Mouse (Mus musculus): ENCODE measurements at regions not wholly inside any gene's neighbourhood (a gene's known extent, or its start where the extent isn't known, plus 50 kb on each side); places are given as distances from the start of the nearest gene placed in this dataset.

- DNase-seq (ENCODE audit: low spot score) (no peak), ATAC-seq (ENCODE audit: low FRiP score) (no peak)
- Histone ChIP-seq H3K4me3 (replicated peaks; ENCODE audit: low read length) (no peak overlapping the region), H3K4me2 (replicated peaks) (no peak overlapping the region), H3K9me3 (ENCODE audit: control insufficient read depth, low read length) (no peaks in the 10 kb centered on the region), H3K27ac (no peak overlapping the region), H3K9ac (no peak overlapping the region), H3K36me3 (replicated peaks; ENCODE audit: control insufficient read depth, insufficient read depth) (no peaks in the 10 kb centered on the region), H3K27me3 (ENCODE audit: control insufficient read depth, insufficient read depth, low read length) (no peaks in the 10 kb centered on the region), H3K4me1 (replicated peaks; ENCODE audit: control insufficient read depth, insufficient read depth, low read length) (no peaks in the 10 kb centered on the region)
- 88% methylated on average over 2 of the region's 2 CpGs for WGBS
Measured at GRCm38 (mm10) chr16:84421650-84422049, 93.3 kb upstream of the A730009L09Rik start.

GRCm38 (mm10) chr16:84426990-84427540 is 87.9 kb upstream of the A730009L09Rik start:
- Histone ChIP-seq H3K9ac (no peak overlapping the region), H3K4me3 (replicated peaks; ENCODE audit: low read length) (no peak overlapping the region), H3K4me2 (replicated peaks) (no peak overlapping the region), H3K9me3 (ENCODE audit: control insufficient read depth, low read length) (no peaks in the 10 kb centered on the region), H3K27ac (no peak overlapping the region), H3K36me3 (replicated peaks; ENCODE audit: control insufficient read depth, insufficient read depth) (no peaks in the 10 kb centered on the region), H3K27me3 (ENCODE audit: control insufficient read depth, insufficient read depth, low read length) (no peaks in the 10 kb centered on the region), H3K4me1 (replicated peaks; ENCODE audit: control insufficient read depth, insufficient read depth, low read length) (no peaks in the 10 kb centered on the region)
- WGBS: 77% methylated on average over 7 of the region's 7 CpGs
- DNase-seq (ENCODE audit: low spot score): no peak
- no peak for ATAC-seq (ENCODE audit: low FRiP score)

- H3K4me2 ChIP-seq (replicated peaks): no peak overlapping the region
- no peak for ATAC-seq (ENCODE audit: low FRiP score)
- no peak overlapping the region for H3K4me3 ChIP-seq (replicated peaks; ENCODE audit: low read length)
- H3K9me3 ChIP-seq (ENCODE audit: control insufficient read depth, low read length): no peaks in the 10 kb centered on the region
- H3K27me3 ChIP-seq (ENCODE audit: control insufficient read depth, insufficient read depth, low read length): no peaks in the 10 kb centered on the region
- WGBS: 93% methylated on average over 2 of the region's 2 CpGs
- no peak overlapping the region for H3K9ac ChIP-seq
- H3K36me3 ChIP-seq (replicated peaks; ENCODE audit: control insufficient read depth, insufficient read depth): no peaks in the 10 kb centered on the region
- no peaks in the 10 kb centered on the region for H3K4me1 ChIP-seq (replicated peaks; ENCODE audit: control insufficient read depth, insufficient read depth, low read length)
- DNase-seq (ENCODE audit: low spot score): no peak
- no peak overlapping the region for H3K27ac ChIP-seq
Measured at GRCm38 (mm10) chr16:84456596-84456995, 58.3 kb upstream of the A730009L09Rik start.

DNA sequence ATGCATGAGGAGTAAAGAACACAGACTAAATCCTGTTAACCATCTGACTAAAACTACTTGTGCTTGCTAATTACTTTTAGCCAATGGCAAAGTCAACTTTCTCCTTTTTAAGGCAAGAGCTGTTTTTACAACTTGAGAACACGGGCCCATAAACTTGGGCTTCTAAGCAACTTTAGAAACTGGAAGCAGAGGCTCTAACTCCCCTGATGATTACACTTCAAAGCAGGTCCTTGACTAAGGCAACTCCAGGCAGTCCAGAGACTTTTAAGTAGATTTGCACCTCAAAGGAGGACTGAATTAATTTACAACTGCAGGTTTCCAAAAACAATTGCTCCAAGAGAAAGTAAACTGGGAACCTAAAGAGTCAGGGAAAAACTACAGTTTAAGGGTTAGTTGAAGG is 52.8 kb upstream of the A730009L09Rik start:
- no peaks in the 10 kb centered on the region for H3K4me1 ChIP-seq (replicated peaks; ENCODE audit: control insufficient read depth, insufficient read depth, low read length)
- 8% methylated on average over 1 of the region's 1 CpGs for WGBS
- DNase-seq (ENCODE audit: low spot score) (no peak), ATAC-seq (ENCODE audit: low FRiP score) (no peak)
- H3K4me3 ChIP-seq (replicated peaks; ENCODE audit: low read length): no peak overlapping the region
- no peak overlapping the region for H3K9ac ChIP-seq
- H3K36me3 ChIP-seq (replicated peaks; ENCODE audit: control insufficient read depth, insufficient read depth): no peaks in the 10 kb centered on the region
- no peak overlapping the region for H3K4me2 ChIP-seq (replicated peaks)
- no peaks in the 10 kb centered on the region for H3K9me3 ChIP-seq (ENCODE audit: control insufficient read depth, low read length)
- no peaks in the 10 kb centered on the region for H3K27me3 ChIP-seq (ENCODE audit: control insufficient read depth, insufficient read depth, low read length)
- H3K27ac ChIP-seq: no peak overlapping the region

All from hindbrain, embryonic 14.5 days (tissue).